ENCODE assay signal across 8 mouse cellular contexts in genomic region chr5:123149451-123150400, GRCm38 (mm10). TPM values are rescaled to one million over a fixed set of nuclear protein-coding genes. Genes with fewer than 3 reads are reported as not detected.
DNase-seq lines count a peak whose midpoint lies in the region; ATAC-seq and TF ChIP-seq lines count a peak whose summit lies in the region.

No protein-coding gene starts in this region.

- peak; percentile 46 for DNase-seq in MEL-GATA-1-ER (ENCODE audit: extremely low read depth, low read depth)
- peak; percentile 91 for DNase-seq in cerebellum, adult 8-10 months
- peak; percentile 90 for DNase-seq in forelimb bud, embryonic 11.5 days (ENCODE audit: low read depth, low spot score)
- DNase-seq in layer of hippocampus, adult 9-10 months (ENCODE audit: low spot score), result peak; percentile 80
- DNase-seq in thymus, adult 2 months, result peak; percentile 89

- ATAC-seq in hematopoietic stem cell, adult 5-6 weeks (replicated peaks in 1 of 2; ENCODE audit: insufficient read depth in 1 of 2, low FRiP score in 2 of 2, low TSS enrichment in 1 of 2, low read depth in 1 of 2, poor library complexity in 2 of 2, severe bottlenecking in 2 of 2), result peak; percentile 50 to 57
- ATAC-seq in lung, embryonic 15.5 days (ENCODE audit: borderline replicate concordance, extremely low read depth, low FRiP score, low TSS enrichment), result peak; percentile 85
- peak; percentile 51 for ATAC-seq in neutrophil, adult 5-6 weeks (ENCODE audit: extremely low read depth, insufficient number of reproducible peaks, low FRiP score, poor library complexity, severe bottlenecking)

- peak; percentile 15; the same call in 1 of the 2 replicates for TF ChIP-seq POLR2A in thymus, adult 2 months (IDR thresholded peaks at IDR 0.05; ENCODE audit: control insufficient read depth, extremely low read depth, insufficient read depth, low read length, poor library complexity)

- no peaks in the 10 kb centered on the region for H3K27me3 ChIP-seq in lung, embryonic 15.5 days
- H3K27me3 ChIP-seq in thymus, adult 2 months (ENCODE audit: control insufficient read depth, insufficient read depth, low read length), result no peaks in the 10 kb centered on the region

- peak overlapping the region; percentile 49 for H3K4me2 ChIP-seq in lung, embryonic 15.5 days

- peaks cover 50% of the 10 kb centered on the region for H3K4me1 ChIP-seq in lung, embryonic 15.5 days
- peaks cover 66% of the 10 kb centered on the region for H3K4me1 ChIP-seq in thymus, adult 2 months (replicated peaks; ENCODE audit: control insufficient read depth, insufficient read depth, low read length)

- peak overlapping the region; percentile 60 for H3K27ac ChIP-seq in lung, embryonic 15.5 days
- peak overlapping the region; percentile 100 for H3K27ac ChIP-seq in thymus, adult 2 months (ENCODE audit: control insufficient read depth, insufficient read depth, low read length)

- peak; percentile 97 for TF ChIP-seq CTCF in thymus, adult 2 months (IDR thresholded peaks at IDR 0.05; ENCODE audit: borderline replicate concordance, control insufficient read depth, extremely low read depth, insufficient read depth, low read length, poor library complexity)

- H3K9ac ChIP-seq in lung, embryonic 15.5 days, result 0 out of 2 replicates have a peak overlapping the region, but pooled peaks have one; percentile 15

- H3K4me3 ChIP-seq in lung, embryonic 15.5 days, result peak overlapping the region; percentile 30
- peak overlapping the region; percentile 71 for H3K4me3 ChIP-seq in thymus, adult 2 months (ENCODE audit: control insufficient read depth, insufficient read depth, low read length)

- WGBS in lung, embryonic 15.5 days, result 6% methylated on average over 19 of the region's 19 CpGs
- WGBS in thymus, adult 2 months, result 1% methylated on average over 19 of the region's 19 CpGs

- peaks cover 66% of the 10 kb centered on the region for H3K36me3 ChIP-seq in lung, embryonic 15.5 days
- peaks cover 39% of the 10 kb centered on the region for H3K36me3 ChIP-seq in thymus, adult 2 months (ENCODE audit: control insufficient read depth, insufficient read depth, low read length)

- H3K9me3 ChIP-seq in lung, embryonic 15.5 days, result no peaks in the 10 kb centered on the region

RNA-seq across cellular contexts. Expression of gene Setd1b, which starts 7.7 kb away (rescaled TPM):
- 2.3 and 2.8 TPM in 2 replicates for total RNA-seq in hematopoietic stem cell, adult 5-6 weeks (2017)
- 8.7 and 9.2 TPM in 2 replicates for polyA plus RNA-seq in lung, embryonic 15.5 days (2015; fragmentation: Nextera tagmentation; extraction: Ambion mirVana)
- total RNA-seq in neutrophil, adult 5-6 weeks (2017), result 18.6 and 23.1 TPM in 2 replicates
- 45.5 and 66.9 TPM in 2 replicates for polyA plus RNA-seq in thymus, adult 2 months (2012; rRNA removed)

RNA-seq across cellular contexts. Expression of gene Rhof, which starts 17.2 kb away (rescaled TPM):
- 7.1 and 12.3 TPM in 2 replicates for total RNA-seq in hematopoietic stem cell, adult 5-6 weeks (2017)
- 2.7 and 2.8 TPM in 2 replicates for polyA plus RNA-seq in lung, embryonic 15.5 days (2015; fragmentation: Nextera tagmentation; extraction: Ambion mirVana)
- total RNA-seq in neutrophil, adult 5-6 weeks (2017), result 32.0 TPM in 2 replicates
- polyA plus RNA-seq in thymus, adult 2 months (2012; rRNA removed), result 45.1 and 51.9 TPM in 2 replicates

RNA-seq across cellular contexts. Expression of gene Psmd9, which starts 19.5 kb away (rescaled TPM):
- total RNA-seq in hematopoietic stem cell, adult 5-6 weeks (2017), result 20.9 and 21.0 TPM in 2 replicates
- polyA plus RNA-seq in lung, embryonic 15.5 days (2015; fragmentation: Nextera tagmentation; extraction: Ambion mirVana), result 85.3 and 88.7 TPM in 2 replicates
- 14.1 and 18.6 TPM in 2 replicates for total RNA-seq in neutrophil, adult 5-6 weeks (2017)
- polyA plus RNA-seq in thymus, adult 2 months (2012; rRNA removed), result 32.7 and 34.7 TPM in 2 replicates

RNA-seq across cellular contexts. Expression of gene Hpd, which starts 32.8 kb away (rescaled TPM):
- not detected in 2 replicates for total RNA-seq in hematopoietic stem cell, adult 5-6 weeks (2017)
- polyA plus RNA-seq in lung, embryonic 15.5 days (2015; fragmentation: Nextera tagmentation; extraction: Ambion mirVana), result 0.72 TPM in 1 of 2 replicates, not detected in the other
- not detected in 2 replicates for total RNA-seq in neutrophil, adult 5-6 weeks (2017)
- polyA plus RNA-seq in thymus, adult 2 months (2012; rRNA removed), result 1.5 and 6.0 TPM in 2 replicates

Comparison
In these comparisons a context has a peak if more than half of its experiments do, and no peak if none do; other contexts are left out.
1. Peak in every context shown above with its lines: DNase-seq, ATAC-seq, H3K4me3 ChIP-seq and H3K27ac ChIP-seq.